Mouse (Mus musculus) kidney, adult 9 months (tissue): ENCODE measurements around the gene Lrp1.

Experiments used
- DNase-seq: peaks from one replicate; pipeline ENCODE4 v3.0.0; 2022

Lrp1 gene

GRCm38 (mm10) chr10:127614236-127615033 lies 6.5 kb downstream of the Lrp1 start:
- no peak for DNase-seq

- no peak for DNase-seq
These were observed 8.7 kb downstream of the Lrp1 start for GRCm38 (mm10) chr10:127612079-127612775.

- no peak for DNase-seq
These were observed 10.9 kb downstream of the Lrp1 start for GRCm38 (mm10) chr10:127610066-127610415.

GRCm38 (mm10) chr10:127609415-127610065 lies 11.4 kb downstream of the Lrp1 start:
- no peak for DNase-seq

- DNase-seq = no peak
These were observed 13.9 kb downstream of the Lrp1 start for GRCm38 (mm10) chr10:127607059-127607458.

GRCm38 (mm10) chr10:127605756-127606155 lies 15.2 kb downstream of the Lrp1 start:
- no peak for DNase-seq

GRCm38 (mm10) chr10:127605251-127605547 lies 15.7 kb downstream of the Lrp1 start:
- no peak for DNase-seq

- peak; percentile 71 for DNase-seq
These were observed 16.3 kb downstream of the Lrp1 start for GRCm38 (mm10) chr10:127604465-127605250.

GRCm38 (mm10) chr10:127603437-127604371 lies 17.2 kb downstream of the Lrp1 start:
- DNase-seq = no peak

- no peak for DNase-seq
These were observed 18.8 kb downstream of the Lrp1 start for GRCm38 (mm10) chr10:127602194-127602593.

GRCm38 (mm10) chr10:127599779-127600541 lies 21.0 kb downstream of the Lrp1 start:
- DNase-seq = peak; percentile 41

GRCm38 (mm10) chr10:127599252-127599651 lies 21.7 kb downstream of the Lrp1 start:
- no peak for DNase-seq

- no peak for DNase-seq
These were observed 22.3 kb downstream of the Lrp1 start for GRCm38 (mm10) chr10:127598607-127599006.

GRCm38 (mm10) chr10:127597311-127597901 lies 23.5 kb downstream of the Lrp1 start:
- DNase-seq = no peak

- no peak for DNase-seq
These were observed 24.5 kb downstream of the Lrp1 start for GRCm38 (mm10) chr10:127596321-127596941.

GRCm38 (mm10) chr10:127594930-127595715 lies 25.8 kb downstream of the Lrp1 start:
- DNase-seq = no peak

- no peak for DNase-seq
These were observed 26.5 kb downstream of the Lrp1 start for GRCm38 (mm10) chr10:127594405-127594804.

GRCm38 (mm10) chr10:127592850-127593249 lies 28.1 kb downstream of the Lrp1 start:
- no peak for DNase-seq

GRCm38 (mm10) chr10:127592423-127592822 lies 28.5 kb downstream of the Lrp1 start:
- DNase-seq = no peak

- no peak for DNase-seq
These were observed 29.4 kb downstream of the Lrp1 start for GRCm38 (mm10) chr10:127591514-127591913.
